Mouse (Mus musculus): ENCODE measurements around the gene Dlgap4.
A peak's percentile ranks its signal among the peaks of the same experiment; 100 is the strongest.

Gene Dlgap4

GRCm38 (mm10) chr2:156716683-156717082 lies 103.2 kb downstream of the Dlgap4 start:
- DNase-seq (ENCODE audit: low read depth, low spot score) = no peak

GRCm38 (mm10) chr2:156717320-156718281 lies 104.1 kb downstream of the Dlgap4 start:
- peak; percentile 63 for DNase-seq (ENCODE audit: low read depth, low spot score)

DNA sequence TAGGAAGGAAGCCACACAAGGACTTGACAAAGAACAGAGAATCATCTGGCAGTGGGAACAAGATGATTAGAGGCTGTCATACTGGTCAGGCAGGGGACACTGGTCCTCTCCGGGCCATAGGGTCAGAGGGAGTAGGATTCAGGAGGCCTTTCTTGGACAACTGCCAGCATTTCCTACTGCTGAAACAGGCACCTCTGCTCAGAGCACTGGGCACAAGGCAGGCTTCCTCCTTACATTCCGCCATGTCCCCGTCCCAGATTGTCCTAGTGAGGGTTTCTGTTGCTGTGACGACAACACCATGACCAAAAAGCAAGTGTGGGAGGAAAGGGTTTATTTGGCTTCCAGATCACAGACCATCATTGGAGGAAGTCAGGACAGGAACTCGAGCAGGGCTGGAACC lies 105.3 kb downstream of the Dlgap4 start:
- DNase-seq (ENCODE audit: low read depth, low spot score) = no peak

DNA sequence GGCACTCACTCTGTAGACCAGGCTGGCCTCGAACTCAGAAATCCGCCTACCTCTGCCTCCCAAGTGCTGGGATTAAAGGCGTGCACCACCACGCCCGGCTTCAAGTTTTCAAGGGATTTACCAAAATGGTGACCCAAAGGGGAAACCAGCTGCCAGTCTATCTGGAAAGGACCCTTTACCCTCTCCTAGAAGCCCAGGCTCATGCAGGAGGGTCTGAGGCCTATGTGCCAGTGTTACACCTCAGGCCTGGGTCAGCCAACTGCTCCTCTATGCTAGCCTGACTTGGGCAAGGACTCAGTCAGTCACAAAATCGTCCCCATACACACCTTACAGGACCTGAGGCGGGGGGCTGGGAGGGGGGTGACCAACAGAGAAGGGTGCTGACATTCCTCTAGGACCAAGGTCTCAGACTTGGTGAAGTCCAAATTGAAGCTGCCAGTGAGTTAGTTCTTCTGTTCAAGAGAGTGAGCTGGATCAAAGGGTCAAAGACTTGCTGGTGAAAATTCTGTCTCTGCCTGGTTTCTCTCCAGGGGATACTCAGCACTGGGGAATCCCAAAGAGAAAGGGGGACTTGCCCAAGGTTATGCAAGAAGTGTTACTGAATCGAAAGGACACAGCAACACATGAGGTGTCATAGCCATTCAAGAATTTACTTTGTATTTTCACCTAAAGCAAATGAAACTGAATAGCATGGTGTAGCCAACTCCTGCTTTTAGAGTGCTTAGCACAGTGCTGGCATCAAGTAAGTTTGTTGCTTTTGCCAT lies 106.2 kb downstream of the Dlgap4 start:
- no peak for DNase-seq (ENCODE audit: low read depth, low spot score)

GRCm38 (mm10) chr2:156720313-156720674 lies 106.8 kb downstream of the Dlgap4 start:
- no peak for DNase-seq (ENCODE audit: low read depth, low spot score)

DNA sequence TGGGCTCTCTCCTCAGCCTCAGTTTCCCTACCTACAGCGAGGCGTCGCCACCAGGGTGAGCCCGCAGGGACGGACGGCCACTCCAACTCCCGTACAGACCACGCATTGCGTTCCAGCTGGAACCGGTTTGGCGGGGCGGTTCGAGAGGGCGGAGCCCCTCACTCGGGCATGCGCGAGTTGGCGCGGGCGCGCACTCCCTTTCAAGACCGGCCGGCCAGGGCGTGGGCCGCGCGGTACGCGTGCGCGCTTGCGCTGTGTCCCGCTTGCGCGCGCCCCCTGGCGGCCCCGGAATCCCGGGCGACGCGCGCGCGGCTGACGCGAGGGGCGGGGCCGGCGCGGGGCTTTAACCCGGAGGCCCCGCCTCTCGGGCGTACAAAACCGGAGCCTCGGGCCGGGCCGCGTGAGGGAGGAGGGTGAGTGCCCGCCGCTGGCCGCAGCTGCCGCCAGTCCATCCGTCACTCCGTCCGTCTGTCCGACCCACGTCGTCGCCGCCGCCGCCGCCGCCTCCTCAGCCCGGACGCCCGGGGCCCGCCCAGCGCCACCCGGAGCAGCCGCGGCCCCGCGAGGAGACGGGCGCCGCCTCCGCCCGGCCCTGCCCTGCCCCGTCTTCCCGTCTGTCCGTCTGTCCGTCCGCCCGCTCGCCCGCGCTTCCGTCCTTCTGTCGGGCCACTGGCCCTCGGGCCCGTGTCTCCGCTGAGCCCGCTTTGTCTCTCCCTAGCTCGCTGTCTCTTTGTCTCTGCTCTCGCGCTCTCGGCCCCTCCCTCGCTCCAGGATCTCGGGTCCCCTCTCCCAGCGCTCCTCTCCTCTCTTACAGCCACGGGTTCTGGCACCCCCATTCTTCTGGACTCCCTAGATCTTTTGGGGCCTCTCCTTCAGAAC lies 107.4 kb downstream of the Dlgap4 start:
- DNase-seq (ENCODE audit: low read depth, low spot score) = peak; percentile 97

- DNase-seq (ENCODE audit: low read depth, low spot score) = peak; percentile 47
Observed at GRCm38 (mm10) chr2:156721554-156722070, 108.1 kb downstream of the Dlgap4 start.

GRCm38 (mm10) chr2:156722071-156722575 lies 108.6 kb downstream of the Dlgap4 start:
- peak; percentile 58 for DNase-seq (ENCODE audit: low read depth, low spot score)

DNA sequence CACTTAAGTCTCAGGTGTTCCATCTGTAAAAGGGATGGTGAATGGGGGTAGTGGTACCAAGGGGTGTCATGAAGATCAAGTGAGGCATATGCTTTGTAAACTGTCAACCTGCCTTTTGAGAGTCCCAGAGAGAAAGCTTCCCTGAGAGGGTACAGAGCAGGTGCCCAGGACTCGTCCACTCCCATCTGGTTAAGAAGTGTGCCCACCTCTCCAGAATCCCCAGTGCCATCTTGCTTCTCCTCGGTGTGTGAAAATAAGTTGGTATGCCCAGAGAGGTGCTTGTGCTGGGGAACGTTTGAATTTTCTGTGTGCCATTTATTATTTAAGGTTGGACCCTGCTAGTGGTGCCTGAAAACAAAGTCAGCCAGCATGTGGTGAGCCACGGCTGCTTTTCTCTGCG lies 109.2 kb downstream of the Dlgap4 start:
- no peak for DNase-seq (ENCODE audit: low read depth, low spot score)

GRCm38 (mm10) chr2:156723899-156724523 lies 110.5 kb downstream of the Dlgap4 start:
- no peak for DNase-seq (ENCODE audit: low read depth, low spot score)

DNA sequence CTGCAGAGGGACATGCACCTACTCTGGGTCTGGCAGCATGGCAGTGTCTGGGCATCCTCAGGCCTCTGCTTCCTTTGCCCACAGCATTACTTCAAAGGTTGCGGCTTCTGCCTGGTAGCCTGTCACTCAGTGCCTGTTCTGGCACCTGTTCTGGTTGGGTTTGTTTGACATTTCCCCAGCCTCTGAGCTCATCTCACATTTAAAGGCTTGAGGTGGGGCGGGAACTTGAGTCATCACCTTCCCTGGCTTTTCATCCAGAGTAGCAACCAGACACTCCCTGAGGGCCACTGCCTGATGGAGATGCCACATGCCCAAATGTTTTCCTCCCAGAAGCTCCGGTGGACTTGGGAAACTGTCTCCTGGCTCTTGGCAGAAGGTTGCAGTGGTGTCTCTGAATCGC lies 111.4 kb downstream of the Dlgap4 start:
- no peak for DNase-seq (ENCODE audit: low read depth, low spot score)

DNA sequence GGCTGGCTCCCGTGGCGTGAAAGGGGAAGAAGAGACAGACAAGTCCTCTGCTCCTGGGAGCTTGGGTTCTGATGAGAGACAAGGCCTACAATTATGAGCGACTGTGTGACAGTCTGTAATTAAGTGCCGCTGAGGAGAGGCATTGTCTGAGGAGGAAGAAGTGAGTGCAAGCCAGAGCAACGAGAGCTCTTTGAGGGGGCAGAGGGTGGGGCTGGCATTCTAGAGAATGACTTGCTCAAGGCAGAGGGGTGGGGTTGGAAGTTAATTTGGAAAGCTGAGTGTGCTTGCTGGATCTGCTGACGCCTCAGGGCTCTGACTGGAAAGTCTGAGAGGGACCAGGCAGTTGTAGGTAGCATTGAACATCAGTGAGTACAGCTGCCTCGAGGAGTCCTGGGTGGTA lies 112.8 kb downstream of the Dlgap4 start:
- DNase-seq (ENCODE audit: low read depth, low spot score) = no peak

DNA sequence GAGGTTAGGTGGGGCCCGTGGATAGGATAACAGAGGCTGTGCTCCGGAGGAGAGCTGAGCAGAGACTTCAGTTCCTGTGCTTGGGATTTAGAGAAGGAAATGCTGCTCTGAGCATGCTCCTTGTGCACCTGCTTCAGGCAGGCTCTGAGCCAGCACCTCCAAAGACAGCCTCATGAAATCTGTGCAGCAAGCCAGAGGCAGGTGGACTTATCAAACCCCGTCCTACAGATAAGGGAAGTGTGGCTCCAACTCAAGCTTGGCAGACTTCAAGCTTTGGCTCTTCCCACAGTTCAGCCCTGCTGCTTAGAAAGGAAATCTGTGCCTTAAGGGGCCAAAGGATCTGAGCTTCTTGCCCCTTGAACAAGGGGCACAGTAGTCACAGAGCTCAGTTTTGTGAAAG lies 113.4 kb downstream of the Dlgap4 start:
- no peak for DNase-seq (ENCODE audit: low read depth, low spot score)

- no peak for DNase-seq (ENCODE audit: low read depth, low spot score)
Observed at GRCm38 (mm10) chr2:156729537-156730469, 116.3 kb downstream of the Dlgap4 start.

DNA sequence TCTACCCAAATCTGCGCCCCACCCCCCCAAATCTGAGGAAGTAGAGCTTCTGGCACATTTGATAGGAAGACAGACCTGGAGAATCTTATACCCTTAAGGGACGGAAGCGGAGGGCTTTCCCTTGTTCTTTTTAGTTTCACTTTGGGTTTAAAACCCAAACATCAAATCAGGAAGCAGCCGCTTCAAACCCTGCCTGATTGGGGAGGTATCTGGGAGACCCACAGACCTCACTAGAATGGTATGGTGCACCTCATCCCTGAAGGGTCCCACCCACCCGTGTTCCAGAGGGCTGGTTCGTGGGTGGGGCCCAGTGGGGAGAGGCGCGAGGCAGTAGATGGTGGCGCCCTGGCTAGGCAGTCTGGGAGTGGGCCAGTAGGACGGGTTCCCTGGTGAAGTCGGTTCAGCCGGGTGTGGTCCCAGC lies 117.0 kb downstream of the Dlgap4 start:
- DNase-seq (ENCODE audit: low read depth, low spot score) = no peak

GRCm38 (mm10) chr2:156731592-156731991 lies 118.1 kb downstream of the Dlgap4 start:
- no peak for DNase-seq (ENCODE audit: low read depth, low spot score)

DNA sequence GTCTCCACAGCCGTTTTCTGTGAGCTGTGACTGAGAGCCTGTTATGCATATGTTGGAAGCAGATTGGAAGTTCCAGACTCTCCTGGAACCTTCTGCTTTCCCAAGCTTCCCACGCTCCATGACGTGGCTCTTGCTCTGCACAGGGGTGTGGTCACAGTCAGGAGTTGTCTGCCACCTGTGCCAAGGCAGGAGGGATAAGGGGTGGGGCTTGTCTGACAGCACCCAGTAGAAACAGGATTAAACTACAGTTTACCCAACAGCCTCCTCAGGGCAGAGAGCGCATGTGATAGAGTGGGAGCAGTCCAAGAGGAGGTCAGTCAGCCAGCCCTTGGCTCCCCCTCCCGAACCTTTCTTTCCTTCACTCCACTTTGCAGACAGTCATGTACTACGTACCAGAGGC lies 118.6 kb downstream of the Dlgap4 start:
- DNase-seq (ENCODE audit: low read depth, low spot score) = no peak

GRCm38 (mm10) chr2:156735761-156736335 lies 122.3 kb downstream of the Dlgap4 start:
- DNase-seq (ENCODE audit: low read depth, low spot score) = no peak

- DNase-seq (ENCODE audit: low read depth, low spot score) = no peak
Observed at GRCm38 (mm10) chr2:156736846-156737245, 123.3 kb downstream of the Dlgap4 start.

Measured in mesoderm, embryonic 11.5 days (tissue).